Mouse (Mus musculus) monocyte, adult 5-6 weeks (primary cell): ENCODE results near the gene Stard10. TPM values are rescaled to one million over a fixed set of nuclear protein-coding genes. Genes with fewer than 3 reads are reported as not detected.

ENCODE experiments used
- ATAC-seq: fragments of 153-309, 156-312 bp; replicated peaks from 2 replicates; pipeline ENCODE4 v1.8.0; 2017; ENCODE audit warnings: mild to moderate bottlenecking; ENCODE audit not compliant: low TSS enrichment, insufficient number of reproducible peaks, severe bottlenecking, poor library complexity, low FRiP score
- total RNA-seq: library from RNA; stranded (forward); fragments of 200-1000, 200-491, 200-594 nt; gene quantifications from 3 replicates; pipeline ENCODE4 v1.2.3, GENCODE M21; 2017

Gene Stard10
- total RNA-seq, 1 experiment from 2014 or later: 2.3 TPM

DNA sequence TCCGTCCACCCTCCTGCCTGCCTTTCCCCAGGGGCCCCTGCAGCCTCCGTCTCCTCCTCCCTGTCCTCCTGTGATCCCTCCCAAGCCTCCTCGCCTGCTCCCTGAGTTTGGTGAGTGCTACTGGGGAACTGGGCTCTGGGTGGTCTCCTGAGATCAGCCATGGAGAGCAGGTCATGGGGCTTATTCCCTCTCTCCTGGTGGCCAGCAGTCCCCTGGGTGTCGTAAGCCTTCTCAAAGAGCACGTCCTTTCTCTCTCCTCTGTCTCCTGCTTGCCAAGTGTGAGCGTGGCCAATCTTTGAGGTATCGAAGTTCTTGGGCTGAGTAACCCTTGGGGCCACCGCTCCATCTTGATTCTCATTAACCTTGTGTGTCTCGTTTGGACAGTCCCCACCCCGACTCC lies 68.0 kb downstream of the Stard10 start:
- no peak for ATAC-seq

DNA sequence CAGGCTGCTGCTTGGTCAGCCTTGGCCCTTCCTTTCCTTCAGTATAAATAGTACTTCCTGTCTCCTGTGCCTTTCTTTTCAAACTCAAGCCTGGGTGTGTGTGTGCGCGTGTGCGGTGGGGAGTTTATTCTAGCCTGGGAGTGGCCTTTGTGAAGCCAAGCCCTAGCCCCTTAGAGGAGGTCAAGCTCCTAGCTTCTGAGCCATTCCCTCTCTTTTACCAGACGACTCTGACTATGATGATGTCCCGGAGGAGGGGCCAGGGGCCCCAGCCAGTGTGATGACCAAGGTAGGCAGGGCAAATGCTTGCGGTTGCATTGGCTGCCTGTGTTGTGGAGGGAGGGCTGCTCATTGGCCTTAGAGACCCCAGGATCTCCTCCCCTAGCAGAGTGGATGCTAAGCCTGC lies 68.4 kb downstream of the Stard10 start:
- ATAC-seq: no peak

DNA sequence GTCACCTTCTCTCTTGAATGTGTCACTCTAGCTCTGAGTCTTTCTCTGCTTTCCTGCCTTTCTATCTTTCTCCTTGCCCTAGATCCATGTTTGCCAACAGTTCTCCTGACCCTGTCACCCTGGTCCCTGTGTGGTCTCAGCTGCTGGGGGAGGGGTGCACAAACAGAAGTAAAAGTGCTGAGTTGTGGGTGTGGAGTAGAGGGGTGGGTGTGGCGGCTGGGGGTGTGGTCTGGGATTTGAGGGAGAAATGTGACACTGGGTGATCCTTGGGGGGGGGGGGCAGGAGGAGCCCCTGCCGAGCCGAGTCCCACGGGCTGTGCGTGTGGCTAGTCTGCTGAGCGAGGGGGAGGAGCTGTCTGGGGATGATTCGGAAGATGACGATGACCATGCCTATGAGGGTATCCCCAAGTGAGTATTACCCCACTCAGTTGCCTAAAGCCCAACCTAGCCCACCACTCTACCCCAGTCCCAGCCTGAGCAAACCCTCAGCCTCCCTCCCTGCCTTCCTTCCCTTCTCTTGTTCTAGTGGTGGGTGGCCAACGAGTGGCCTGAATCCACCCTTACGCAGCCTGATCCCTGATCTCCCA lies 69.1 kb downstream of the Stard10 start:
- no peak for ATAC-seq

DNA sequence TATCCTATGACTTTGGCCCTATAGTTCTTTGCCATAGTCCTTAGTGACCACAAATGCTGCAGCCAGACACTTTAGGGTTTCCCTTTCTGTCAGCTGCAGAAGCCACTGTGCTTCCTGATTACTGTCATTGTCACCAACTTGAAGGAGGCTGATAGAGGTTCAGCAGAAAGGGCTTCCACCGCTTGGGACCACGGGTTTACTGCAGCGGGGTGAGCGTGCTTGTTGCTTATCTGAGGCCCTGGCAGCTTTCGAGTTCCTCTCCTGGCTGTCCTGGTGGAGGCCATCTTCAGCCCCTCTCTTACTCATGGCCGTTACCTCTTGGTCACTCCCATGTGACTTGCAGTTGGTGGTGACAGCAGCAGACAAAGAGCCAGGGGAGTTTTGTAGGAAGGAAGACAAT lies 72.4 kb downstream of the Stard10 start:
- no peak for ATAC-seq

DNA sequence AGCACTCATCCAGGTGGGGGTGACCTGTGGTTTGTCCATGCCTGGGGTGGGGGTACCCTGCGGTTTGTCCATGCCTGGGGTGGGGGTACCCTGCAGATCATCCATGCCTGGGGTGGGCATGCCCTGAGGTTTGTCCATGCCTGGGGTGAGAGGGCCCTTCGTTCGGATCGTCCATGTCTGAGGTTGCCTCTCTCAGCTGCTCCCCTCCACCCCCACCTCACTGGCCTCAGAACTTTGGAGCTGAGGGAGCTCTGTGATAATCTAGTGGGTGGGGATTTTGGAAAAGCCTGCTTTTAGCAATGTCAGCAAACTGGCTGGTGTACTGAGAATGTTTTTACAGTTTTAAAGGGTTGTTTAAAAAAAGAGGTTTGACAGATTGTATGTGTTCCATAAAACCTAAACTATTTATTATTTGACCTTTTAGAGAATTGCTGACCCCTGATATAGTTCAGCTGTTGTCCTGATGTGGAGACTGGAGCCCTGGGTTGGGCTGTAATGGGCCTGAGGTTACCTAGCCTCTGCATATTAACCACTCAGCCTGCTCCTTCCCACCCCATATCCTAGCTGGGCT lies 75.1 kb downstream of the Stard10 start:
- no peak for ATAC-seq

DNA sequence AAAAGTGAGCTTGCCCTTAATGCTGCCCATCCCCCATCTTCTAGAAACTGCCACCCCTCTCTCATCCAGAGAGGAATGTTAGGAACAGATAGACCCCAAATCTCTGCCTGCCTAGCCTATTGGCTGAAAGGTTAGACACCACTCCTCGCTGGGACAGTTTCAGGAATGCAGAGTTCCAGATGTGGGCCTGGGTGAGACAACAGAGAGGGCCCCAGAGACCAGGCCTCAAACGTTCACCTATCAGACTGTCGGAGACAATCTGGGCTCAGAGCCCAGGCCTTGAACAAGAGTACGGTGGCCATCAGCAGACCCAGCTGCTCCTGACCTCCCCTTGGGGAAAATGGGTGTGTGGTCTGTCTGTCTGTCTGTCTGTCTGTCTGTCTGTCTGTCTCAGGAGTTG lies 76.1 kb downstream of the Stard10 start:
- no peak for ATAC-seq

DNA sequence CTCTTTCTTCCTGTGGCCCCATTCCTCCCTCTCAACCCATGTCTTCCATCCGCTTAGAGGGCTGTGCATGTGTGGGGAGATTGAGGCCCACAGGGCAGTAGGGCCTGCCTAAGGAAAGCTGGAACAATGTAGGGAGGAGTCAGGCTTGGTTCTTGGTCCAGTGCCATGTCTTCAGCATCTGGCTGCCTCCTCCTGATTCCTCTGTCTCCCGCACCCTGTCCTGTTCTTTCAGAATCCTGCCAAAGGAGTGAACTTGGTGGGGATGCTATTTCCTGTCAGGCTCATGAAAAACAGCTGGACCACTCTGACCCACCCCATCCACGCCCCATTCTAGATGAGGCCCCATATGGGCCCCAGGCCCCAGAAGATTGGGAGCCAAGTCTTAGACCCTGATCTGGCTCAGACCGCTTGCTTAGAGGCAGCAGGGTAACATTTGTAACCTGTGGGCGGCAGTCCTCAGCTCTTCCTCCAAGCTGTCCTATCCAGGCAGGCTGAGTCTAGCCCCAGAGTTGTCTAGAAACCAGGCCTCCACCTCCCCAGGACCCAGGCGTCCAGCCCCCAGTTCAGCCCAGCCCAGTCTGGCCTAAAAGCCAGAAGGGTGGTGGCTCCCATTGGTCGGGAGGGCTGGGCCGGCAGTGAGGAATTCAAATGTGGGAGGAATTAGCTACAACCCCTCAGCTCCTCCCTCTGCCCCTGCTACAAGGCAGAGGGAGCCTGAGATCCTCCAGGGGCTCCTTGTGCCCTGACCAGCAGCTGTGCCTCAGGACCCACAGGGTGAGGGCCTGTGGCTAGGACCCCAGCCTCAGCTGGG lies 77.0 kb downstream of the Stard10 start:
- ATAC-seq: no peak

DNA sequence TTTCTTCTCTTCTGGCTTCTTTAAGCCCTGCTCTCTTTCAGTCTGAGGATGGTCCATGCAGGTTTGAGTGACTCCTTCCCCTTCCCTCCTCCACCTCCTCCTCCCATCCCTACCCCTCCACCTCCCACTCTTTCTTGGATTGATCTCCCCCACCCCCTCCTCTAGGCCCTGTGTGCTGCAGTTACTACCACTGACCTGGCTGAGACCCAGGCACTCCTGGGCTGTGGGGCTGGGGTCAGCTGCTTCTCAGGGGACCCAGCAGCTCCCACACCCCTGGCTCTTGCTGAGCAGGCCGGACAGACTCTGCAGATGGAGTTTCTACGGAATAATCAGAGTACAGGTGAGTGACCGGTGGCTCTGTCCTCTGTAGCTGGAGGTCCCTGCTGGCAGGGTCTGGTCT lies 77.7 kb downstream of the Stard10 start:
- ATAC-seq: no peak

DNA sequence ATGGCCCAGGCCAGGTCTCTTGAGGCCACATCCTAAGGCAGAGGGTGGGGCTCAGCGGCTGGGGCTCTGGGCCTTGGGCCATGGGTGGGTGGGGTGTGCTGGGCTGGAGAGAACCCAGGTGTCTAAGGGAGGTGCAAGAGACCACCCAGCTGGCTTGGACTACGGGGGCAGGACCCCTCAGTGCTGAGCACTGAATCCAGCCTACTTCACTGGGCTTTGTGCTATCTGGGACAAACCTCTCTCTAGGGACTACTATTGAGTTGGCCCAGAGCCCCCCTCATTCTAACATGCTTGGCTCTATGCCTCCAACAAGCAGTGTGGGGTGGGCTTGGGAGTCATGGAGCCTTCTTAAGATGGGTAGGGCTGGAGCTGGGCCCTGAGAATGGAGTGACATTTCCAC lies 78.6 kb downstream of the Stard10 start:
- ATAC-seq: no peak

Other genes with a start within 250 kb of the Stard10 start
- 36.7 to 58.4 TPM (median 47.7 TPM) in 3 replicates for gene Fchsd2, start 224.2 kb upstream of the Stard10 start, total RNA-seq
- 21.8 to 36.0 TPM (median 26.3 TPM) in 3 replicates for gene Atg16l2, start 14.8 kb upstream of the Stard10 start, total RNA-seq
- gene Arap1, start 31.0 kb downstream of the Stard10 start, total RNA-seq: 247 to 347 TPM (median 330 TPM) in 3 replicates
- 8.9 to 28.8 TPM (median 12.5 TPM) in 3 replicates for gene Gm45837, start 93.8 kb downstream of the Stard10 start, total RNA-seq
- 13.4 to 111 TPM (median 54.4 TPM) in 3 replicates for gene Pde2a, start 104.6 kb downstream of the Stard10 start, total RNA-seq